Mouse (Mus musculus) megakaryocyte, embryonic 14.5 days (primary cell): ENCODE results near the gene Lca5l.

Source experiments
- FLI1 ChIP-seq: IDR thresholded peaks from 2 replicates; pipeline ENCODE4 v1.6.1; 2012; ENCODE audit warnings: low read length, inconsistent platforms, mixed read lengths
- GATA1 ChIP-seq: IDR thresholded peaks from 3 replicates; pipeline ENCODE4 v1.6.1; 2012; ENCODE audit warnings: mixed read lengths, low read length, inconsistent platforms, borderline replicate concordance

DNA sequence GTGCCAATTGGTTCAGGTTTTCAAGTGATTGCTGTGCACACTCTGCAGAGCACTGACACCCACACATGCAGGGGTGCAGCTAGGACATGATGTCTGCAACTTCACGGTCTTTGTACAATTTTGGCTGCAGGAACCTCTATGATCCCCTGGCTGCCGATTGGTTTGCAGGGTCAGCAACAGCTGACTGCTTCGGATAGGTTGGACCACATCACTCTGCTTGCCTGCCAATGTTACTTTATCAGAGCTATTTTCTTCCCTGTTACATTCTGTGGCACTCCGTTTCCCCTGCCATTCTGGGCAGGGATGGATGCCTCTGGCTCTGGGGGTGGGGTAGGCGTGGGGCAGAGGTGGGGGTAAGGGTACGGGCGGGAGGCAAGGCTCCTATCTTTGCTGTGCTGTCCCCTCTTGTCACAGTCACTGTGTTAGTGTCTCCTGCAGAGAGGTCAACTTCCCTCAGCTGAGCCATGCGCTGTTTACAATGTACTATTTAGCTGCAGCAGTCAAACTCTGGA lies 37.0 kb upstream of the Lca5l start:
- TF ChIP-seq GATA1 (no peak), FLI1 (no peak)
